In genomic region chr9:65293580-65293972, GRCm38 (mm10) we compare ENCODE assay signal across 9 mouse cellular contexts. TPM values are rescaled to one million over a fixed set of nuclear protein-coding genes. Genes with fewer than 3 reads are reported as not detected.
DNase-seq lines count a peak whose midpoint lies in the region; ATAC-seq and TF ChIP-seq lines count a peak whose summit lies in the region.
"Had no signal": no experiment of that assay in that cellular context is flagged by ENCODE, and none has a peak within 500 bp of the region (broad histone marks: within the 10 kb centered on the region; RNA-seq: fewer than 3 reads in every experiment).

No protein-coding gene starts in this region.

- H3K9me3 ChIP-seq in CH12.LX (replicated peaks; ENCODE audit: low read length) = peaks cover 14% of the 10 kb centered on the region
- no peaks in the 10 kb centered on the region for H3K9me3 ChIP-seq in forebrain, embryonic 13.5 days (replicated peaks)
- no peaks in the 10 kb centered on the region for H3K9me3 ChIP-seq in liver, embryonic 14.5 days (ENCODE audit: control insufficient read depth, low read length)
- H3K9me3 ChIP-seq in stomach, embryonic 16.5 days (replicated peaks; ENCODE audit: control insufficient read depth, low read length) = no peaks in the 10 kb centered on the region

- H3K4me3 ChIP-seq in CH12.LX (replicated peaks in 1 of 3; ENCODE audit: low read depth in 2 of 3, low read length in 2 of 3, poor library complexity in 1 of 3) = peak overlapping the region; percentile 55 to 87 (median 72)
- H3K4me3 ChIP-seq in forebrain, embryonic 13.5 days = peak overlapping the region; percentile 97
- peak overlapping the region; percentile 94 to 95 for H3K4me3 ChIP-seq in liver, embryonic 14.5 days (ENCODE audit: insufficient read depth in 1 of 2, low read depth in 2 of 2, low read length in 2 of 2)
- peak overlapping the region; percentile 97 for H3K4me3 ChIP-seq in stomach, embryonic 16.5 days (replicated peaks; ENCODE audit: low read length)

- no peaks in the 10 kb centered on the region for H3K27me3 ChIP-seq in CH12.LX (replicated peaks)
- H3K27me3 ChIP-seq in forebrain, embryonic 13.5 days = no peaks in the 10 kb centered on the region
- no peaks in the 10 kb centered on the region for H3K27me3 ChIP-seq in liver, embryonic 14.5 days (ENCODE audit: control insufficient read depth, insufficient read depth, low read length)
- no peaks in the 10 kb centered on the region for H3K27me3 ChIP-seq in stomach, embryonic 16.5 days (ENCODE audit: control insufficient read depth, insufficient read depth, low read length)

- TF ChIP-seq RAD21 in CH12.LX (IDR thresholded peaks at IDR 0.05; ENCODE audit: low read depth, low read length) = no peak

- WGBS in forebrain, embryonic 13.5 days = 0% methylated on average over 9 of the region's 9 CpGs
- WGBS in liver, embryonic 14.5 days (ENCODE audit: insufficient replicate concordance) = under 1% methylated on average over 9 of the region's 9 CpGs
- WGBS in stomach, embryonic 16.5 days = 0% methylated on average over 9 of the region's 9 CpGs

- H3K9ac ChIP-seq in CH12.LX (ENCODE audit: insufficient read depth, low read depth) = peak overlapping the region; percentile 100
- H3K9ac ChIP-seq in forebrain, embryonic 13.5 days = peak overlapping the region; percentile 95
- peak overlapping the region; percentile 74 for H3K9ac ChIP-seq in liver, embryonic 14.5 days (replicated peaks)
- H3K9ac ChIP-seq in stomach, embryonic 16.5 days (ENCODE audit: low read length) = peak overlapping the region; percentile 83

- dilution Hi-C loops in CH12.LX (cut with MboI; ENCODE audit: extremely low pct_ligation_motif_present, extremely low pct_unique_long_range_greater_than_20kb, low sequenced_read_pairs) = no loop called here

- TF ChIP-seq EP300 in CH12.LX (IDR thresholded peaks at IDR 0.05; ENCODE audit: low read length) = no peak
- TF ChIP-seq EP300 in liver, embryonic 14.5 days (IDR thresholded peaks at IDR 0.05; ENCODE audit: low read depth) = no peak

- no peak for TF ChIP-seq POLR2A in CH12.LX (IDR thresholded peaks at IDR 0.05; ENCODE audit: low read depth, low read length)

- no peak for TF ChIP-seq CTCF in CH12.LX (conservative IDR thresholded peaks at IDR 0.05 in 1 of 2, IDR thresholded peaks at IDR 0.05 in 1 of 2; ENCODE audit: low read depth in 2 of 2, low read length in 2 of 2)
- TF ChIP-seq CTCF in liver, embryonic 14.5 days (IDR thresholded peaks at IDR 0.05; ENCODE audit: low read depth) = no peak

- in situ Hi-C loops in CH12.LX (cut with MboI; ENCODE audit: low pct_ligation_motif_present, low pct_unique_long_range_greater_than_20kb, low sequenced_read_pairs) = no loop called here

- H3K4me2 ChIP-seq in CH12.LX (ENCODE audit: insufficient read depth, low read depth, poor library complexity, severe bottlenecking) = peak overlapping the region; percentile 88
- H3K4me2 ChIP-seq in forebrain, embryonic 13.5 days = peak overlapping the region; percentile 85
- H3K4me2 ChIP-seq in liver, embryonic 14.5 days (ENCODE audit: low read depth) = peak overlapping the region; percentile 74
- H3K4me2 ChIP-seq in stomach, embryonic 16.5 days (ENCODE audit: low read depth, low read length) = peak overlapping the region; percentile 57

- peaks cover 14% of the 10 kb centered on the region for H3K79me2 ChIP-seq in CH12.LX (replicated peaks; ENCODE audit: control insufficient read depth, extremely low read depth, insufficient read depth, poor library complexity, severe bottlenecking)

- peak; percentile 44 for ATAC-seq in forebrain, embryonic 13.5 days
- peak; percentile 9; the same call in 1 of the 2 replicates for ATAC-seq in liver, embryonic 14.5 days (ENCODE audit: insufficient read depth)
- peak; percentile 16; the same call in 1 of the 2 replicates for ATAC-seq in stomach, embryonic 16.5 days (ENCODE audit: insufficient read depth, low FRiP score)

- H3K27ac ChIP-seq in CH12.LX (ENCODE audit: insufficient read depth, low read depth) = peak overlapping the region; percentile 27; the same call in 1 of the 2 replicates
- peak overlapping the region; percentile 52 for H3K27ac ChIP-seq in forebrain, embryonic 13.5 days
- H3K27ac ChIP-seq in liver, embryonic 14.5 days = peak overlapping the region; percentile 64
- H3K27ac ChIP-seq in stomach, embryonic 16.5 days (ENCODE audit: low read length) = peak overlapping the region; percentile 82

- peaks cover 8 to 18% of the 10 kb centered on the region in 2 experiments for H3K36me3 ChIP-seq in CH12.LX (replicated peaks in 1 of 2; ENCODE audit: control insufficient read depth in 1 of 2, insufficient read depth in 1 of 2, low read length in 1 of 2)
- peaks cover 16% of the 10 kb centered on the region; the same call in 1 of the 2 replicates for H3K36me3 ChIP-seq in forebrain, embryonic 13.5 days (ENCODE audit: poor library complexity, severe bottlenecking)
- no peaks in the 10 kb centered on the region for H3K36me3 ChIP-seq in liver, embryonic 14.5 days (replicated peaks; ENCODE audit: control insufficient read depth, insufficient read depth, low read depth)
- H3K36me3 ChIP-seq in stomach, embryonic 16.5 days (ENCODE audit: control insufficient read depth, insufficient read depth, low read length) = 0 out of 2 replicates have a peak, but pooled peaks cover 4% of the 10 kb centered on the region

- H3K4me1 ChIP-seq in CH12.LX (ENCODE audit: control insufficient read depth in 1 of 2, insufficient read depth in 2 of 2) = peaks cover 0 to 23% of the 10 kb centered on the region in 2 experiments; a peak in 3 of 4 replicates
- H3K4me1 ChIP-seq in forebrain, embryonic 13.5 days = peaks cover 24% of the 10 kb centered on the region
- peaks cover 14 to 18% of the 10 kb centered on the region in 2 experiments for H3K4me1 ChIP-seq in liver, embryonic 14.5 days (replicated peaks; ENCODE audit: control insufficient read depth in 2 of 2, insufficient read depth in 2 of 2, low read length in 1 of 2)
- peaks cover 15% of the 10 kb centered on the region for H3K4me1 ChIP-seq in stomach, embryonic 16.5 days (ENCODE audit: control insufficient read depth, insufficient read depth, low read length)

- peak; percentile 17 for DNase-seq in embryo, embryonic 10 days (ENCODE audit: low spot score)
- DNase-seq in embryo, embryonic 11 days = no peak
- DNase-seq in CH12.LX (ENCODE audit: extremely low read depth) = no peak
- peak in 2 of 3 experiments; percentile 11 to 32 for DNase-seq in liver, embryonic 14.5 days (ENCODE audit: low read depth in 3 of 3, low spot score in 3 of 3)
- DNase-seq in adrenal gland, adult (ENCODE audit: inconsistent age in 2 of 2, low spot score in 1 of 2) = no peak
- DNase-seq in kidney, postnatal 10 days = no peak

TF ChIP-seq in CH12.LX, 34 proteins besides CTCF, POLR2A, EP300 and RAD21:
- TF ChIP-seq CHD2 (IDR thresholded peaks at IDR 0.05; ENCODE audit: low read length) (0 out of 2 replicates have a peak, but pooled peaks have one; percentile 5), MEF2A (IDR thresholded peaks at IDR 0.05; ENCODE audit: borderline replicate concordance, low read depth, low read length) (no peak; the same call in 1 of the 2 replicates), NRF1 (IDR thresholded peaks at IDR 0.05; ENCODE audit: low read depth, low read length) (no peak), TCF12 (IDR thresholded peaks at IDR 0.05; ENCODE audit: low read depth, low read length) (peak; percentile 30; the same call in 1 of the 2 replicates), CHD1 (IDR thresholded peaks at IDR 0.05; ENCODE audit: low read depth, low read length) (no peak), MAZ (IDR thresholded peaks at IDR 0.05; ENCODE audit: low read depth, low read length) (no peak), ETS1 (conservative IDR thresholded peaks at IDR 0.05; ENCODE audit: low read depth, low read length) (no peak), E2F4 (IDR thresholded peaks at IDR 0.05; ENCODE audit: insufficient replicate concordance, low read depth, low read length) (no peak), SIN3A (IDR thresholded peaks at IDR 0.05; ENCODE audit: low read length) (no peak), GABPA (IDR thresholded peaks at IDR 0.05; ENCODE audit: insufficient replicate concordance, low read depth, low read length) (no peak)

RNA-seq across cellular contexts. Expression of gene Clpx, which starts 0.5 kb away (rescaled TPM):
- total RNA-seq in CH12.LX (2012; rRNA removed) (31.1 and 31.8 TPM in 2 replicates), CH12.LX (2014; rRNA removed) (45.6 and 51.4 TPM in 2 replicates)
- polyA plus RNA-seq in CH12.LX (2012; ENCODE audit: insufficient read length, low read depth) = 34.5 TPM in 2 replicates
- 44.4 and 44.5 TPM in 2 replicates for polyA plus RNA-seq in forebrain, embryonic 13.5 days (2015; fragmentation: Nextera tagmentation; extraction: Ambion mirVana)
- polyA plus RNA-seq in liver, embryonic 14.5 days (2012; rRNA removed) = 5.6 and 10.3 TPM in 2 replicates
- polyA plus RNA-seq in liver, embryonic 14.5 days (2014; fragmentation: Nextera tagmentation; extraction: Ambion mirVana) = 29.5 and 32.5 TPM in 2 replicates
- polyA plus RNA-seq in stomach, embryonic 16.5 days (2015; fragmentation: Nextera tagmentation; extraction: Ambion mirVana) = 53.9 and 54.8 TPM in 2 replicates

RNA-seq across cellular contexts. Expression of gene Cilp, which starts 28.6 kb away (rescaled TPM):
- total RNA-seq in CH12.LX (2012; rRNA removed) (not detected in 2 replicates), CH12.LX (2014; rRNA removed) (not detected in 2 replicates)
- polyA plus RNA-seq in CH12.LX (2012; ENCODE audit: insufficient read length, low read depth) = not detected in 2 replicates
- 0.28 and 0.64 TPM in 2 replicates for polyA plus RNA-seq in forebrain, embryonic 13.5 days (2015; fragmentation: Nextera tagmentation; extraction: Ambion mirVana)
- 0.01 TPM in 1 of 2 replicates, not detected in the other for polyA plus RNA-seq in liver, embryonic 14.5 days (2012; rRNA removed)
- not detected in 2 replicates for polyA plus RNA-seq in liver, embryonic 14.5 days (2014; fragmentation: Nextera tagmentation; extraction: Ambion mirVana)
- polyA plus RNA-seq in stomach, embryonic 16.5 days (2015; fragmentation: Nextera tagmentation; extraction: Ambion mirVana) = 0.81 and 0.90 TPM in 2 replicates
- total RNA-seq: hematopoietic stem cell, adult 5-6 weeks had no signal

RNA-seq across cellular contexts. Expression of gene Pdcd7, which starts 52.3 kb away (rescaled TPM):
- total RNA-seq in CH12.LX (2012; rRNA removed) (14.5 and 16.3 TPM in 2 replicates), CH12.LX (2014; rRNA removed) (12.8 and 13.1 TPM in 2 replicates)
- 20.6 and 24.0 TPM in 2 replicates for polyA plus RNA-seq in CH12.LX (2012; ENCODE audit: insufficient read length, low read depth)
- 8.3 and 8.5 TPM in 2 replicates for polyA plus RNA-seq in forebrain, embryonic 13.5 days (2015; fragmentation: Nextera tagmentation; extraction: Ambion mirVana)
- 3.2 and 4.8 TPM in 2 replicates for polyA plus RNA-seq in liver, embryonic 14.5 days (2012; rRNA removed)
- 4.9 and 5.7 TPM in 2 replicates for polyA plus RNA-seq in liver, embryonic 14.5 days (2014; fragmentation: Nextera tagmentation; extraction: Ambion mirVana)
- 3.4 and 3.6 TPM in 2 replicates for polyA plus RNA-seq in stomach, embryonic 16.5 days (2015; fragmentation: Nextera tagmentation; extraction: Ambion mirVana)

Comparison
In these comparisons a context has a peak if more than half of its experiments do, and no peak if none do; other contexts are left out.
1. DNase-seq: peak in embryo, embryonic 10 days (single experiment) and liver, embryonic 14.5 days (2 of 3); none in embryo, embryonic 11 days (single experiment), CH12.LX (single experiment), adrenal gland, adult (0 of 2) and kidney, postnatal 10 days (single experiment).
2. H3K27ac ChIP-seq: peak in every context shown above with its lines; median percentile 82 in stomach, embryonic 16.5 days; 64 in liver, embryonic 14.5 days; 52 in forebrain, embryonic 13.5 days; 27 in CH12.LX.
3. Peak in every context shown above with its lines, with median percentiles within 50 percentile points of each other: H3K4me2 ChIP-seq, H3K4me3 ChIP-seq, H3K9ac ChIP-seq and ATAC-seq.